Mouse (Mus musculus): ENCODE data around the gene Hist1h1e.

Gene Hist1h1e

DNA sequence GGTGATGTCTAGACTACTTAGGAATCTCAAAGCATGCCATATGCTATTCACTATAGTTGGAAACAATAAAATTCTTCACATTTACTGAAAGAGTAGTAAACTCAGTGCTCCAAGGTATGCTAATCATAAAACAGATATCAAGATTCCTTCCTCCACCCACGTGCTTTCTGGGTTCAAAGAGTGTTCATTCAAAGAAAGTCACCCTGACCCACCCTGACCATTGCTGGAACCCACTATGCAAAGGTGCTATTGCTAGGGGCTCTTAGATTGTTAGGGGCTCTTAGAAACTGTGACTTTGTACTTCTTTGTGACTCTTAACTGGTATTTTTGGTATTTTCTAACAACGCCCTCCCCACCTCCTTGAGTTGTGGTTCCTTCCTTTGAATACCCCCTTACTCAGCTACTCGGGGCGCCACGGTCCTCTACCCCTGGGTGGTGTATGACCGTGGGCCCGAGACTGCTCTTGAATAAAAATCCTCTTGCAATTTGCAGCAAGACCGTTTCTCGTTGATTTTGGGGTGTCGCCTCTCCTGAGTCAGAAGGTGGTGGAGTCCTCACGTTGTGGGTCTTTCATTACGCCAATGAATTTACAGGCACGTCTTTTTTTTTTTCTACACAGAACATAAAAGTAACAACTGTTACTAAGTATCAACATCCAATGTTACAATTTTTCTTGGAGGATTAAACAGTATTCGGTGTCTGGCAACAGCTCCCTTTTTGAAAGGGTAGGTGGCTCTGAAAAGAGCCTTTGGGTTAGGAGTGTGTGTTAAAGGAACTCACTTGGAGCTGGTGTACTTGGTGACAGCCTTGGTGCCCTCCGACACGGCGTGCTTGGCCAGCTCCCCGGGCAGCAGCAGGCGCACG lies 49.1 kb downstream of the Hist1h1e start:
- peak; percentile 51 for DNase-seq (ENCODE audit: low read depth, low spot score)

DNA sequence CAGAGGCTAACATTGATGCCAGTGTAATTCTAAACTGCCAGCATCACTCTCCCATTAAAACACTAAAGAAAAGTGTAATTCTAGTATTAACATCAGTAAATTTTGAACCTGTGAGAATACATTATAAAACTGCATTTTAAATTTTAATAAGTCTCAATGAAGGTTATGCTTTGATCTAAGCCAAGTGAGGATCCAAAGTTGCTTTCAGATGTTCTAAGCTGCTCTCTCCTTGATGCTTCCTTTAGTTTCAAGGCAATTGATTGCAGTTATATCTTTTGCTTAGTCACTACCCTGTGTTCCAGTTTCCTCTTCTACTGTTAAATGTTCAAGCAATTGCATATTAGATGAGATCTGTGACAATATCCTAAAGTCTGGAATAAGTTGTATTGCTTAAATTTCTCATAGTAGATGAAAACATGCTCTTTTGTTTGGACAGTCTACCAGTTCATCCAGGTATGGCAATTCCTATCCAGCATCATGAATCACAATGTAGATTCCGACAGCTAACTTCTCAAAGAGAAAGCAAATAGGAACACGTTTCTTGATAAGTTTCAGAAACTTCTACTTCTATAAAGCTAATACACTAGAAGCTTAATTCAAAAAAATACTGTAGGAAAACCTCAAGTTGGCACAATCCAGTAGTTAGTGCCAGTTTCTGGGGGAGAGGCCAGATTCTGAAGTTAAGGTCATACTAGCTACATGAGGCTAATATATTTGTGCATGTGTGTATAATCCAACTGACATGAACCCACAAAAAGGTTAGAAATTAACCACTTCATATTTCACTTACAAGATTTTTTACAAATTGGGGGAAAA lies 49.9 kb downstream of the Hist1h1e start:
- peak; percentile 57 for DNase-seq (ENCODE audit: low read depth, low spot score)

DNA sequence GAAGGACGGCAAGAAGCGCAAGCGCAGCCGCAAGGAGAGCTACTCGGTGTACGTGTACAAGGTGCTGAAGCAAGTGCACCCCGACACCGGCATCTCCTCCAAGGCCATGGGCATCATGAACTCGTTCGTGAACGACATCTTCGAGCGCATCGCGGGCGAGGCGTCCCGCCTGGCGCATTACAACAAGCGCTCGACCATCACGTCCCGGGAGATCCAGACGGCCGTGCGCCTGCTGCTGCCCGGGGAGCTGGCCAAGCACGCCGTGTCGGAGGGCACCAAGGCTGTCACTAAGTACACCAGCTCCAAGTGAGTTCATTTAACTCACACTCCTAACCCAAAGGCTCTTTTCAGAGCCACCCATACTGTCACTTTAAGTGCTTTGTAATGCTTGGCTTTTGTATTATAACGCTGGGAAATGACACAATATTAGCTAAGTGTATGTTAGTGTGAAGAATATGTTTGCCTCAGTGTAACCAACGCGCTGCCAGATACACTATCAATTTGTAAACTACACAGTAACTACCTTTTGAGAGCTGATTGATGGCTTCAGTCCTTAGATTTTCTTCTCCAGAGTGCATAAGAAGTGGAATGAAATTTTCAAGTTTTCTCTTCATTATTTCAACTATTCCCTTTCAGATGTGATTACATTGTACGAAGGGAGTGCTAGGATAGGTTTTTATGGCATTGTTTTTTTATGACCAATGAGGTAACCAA lies 50.7 kb downstream of the Hist1h1e start:
- DNase-seq (ENCODE audit: low read depth, low spot score), result peak; percentile 75

DNA sequence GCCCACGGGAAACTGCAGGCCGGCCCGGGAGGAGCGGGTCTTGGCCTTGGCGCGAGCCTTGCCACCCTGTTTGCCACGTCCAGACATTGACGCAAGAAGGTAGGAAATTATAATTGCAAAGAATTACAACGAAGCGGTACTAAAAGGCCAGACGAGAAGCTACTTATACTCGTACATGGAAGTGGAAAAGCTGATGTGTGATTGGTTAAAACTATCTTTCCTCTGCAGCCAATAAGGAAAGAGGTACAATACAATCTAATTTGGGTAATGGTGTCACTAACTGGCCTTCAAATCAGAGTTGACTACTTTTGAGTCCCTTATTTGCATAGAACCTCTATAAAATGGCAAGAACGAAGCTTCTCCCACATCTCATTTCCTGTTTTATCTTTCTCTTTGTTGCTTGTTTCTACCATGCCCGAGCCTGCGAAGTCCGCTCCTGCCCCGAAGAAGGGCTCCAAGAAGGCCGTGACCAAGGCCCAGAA lies 51.3 kb downstream of the Hist1h1e start, which contains the start of the genes Hist1h2ae and Hist1h2bg:
TSS of gene Hist1h2ae (minus strand) at position 199 of the 482 bp plus-strand sequence.
TSS of gene Hist1h2bg (plus strand) at position 375 of the 482 bp plus-strand sequence.
- DNase-seq (ENCODE audit: low read depth, low spot score), result peak; percentile 99
